Mouse (Mus musculus): Measurements from ENCODE around the gene Usp35.

DNA sequence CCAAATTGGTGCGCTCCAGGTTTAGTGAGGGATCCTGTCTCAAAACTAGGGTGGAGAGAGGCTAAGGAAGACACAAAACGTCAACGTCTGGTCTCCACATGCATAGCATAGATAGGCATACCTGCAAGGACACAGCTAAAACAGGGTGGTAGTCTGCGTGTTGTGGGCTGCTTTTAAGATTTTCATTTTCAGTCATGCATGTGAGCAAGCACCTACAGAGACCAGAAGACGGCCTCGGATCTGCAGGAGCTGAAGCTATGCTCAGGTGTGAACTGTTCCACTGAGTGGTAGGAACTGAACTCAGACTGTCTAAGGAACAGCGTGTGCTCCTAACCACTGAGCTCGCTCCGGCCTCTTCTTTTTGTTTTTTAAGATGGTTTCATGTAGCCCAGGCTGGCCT is 43.3 kb upstream of the Usp35 start:
- TF ChIP-seq CTCF (IDR thresholded peaks at IDR 0.05; ENCODE audit: control insufficient read depth, insufficient read depth, insufficient replicate concordance, low read depth, low read length), result no peak
- no peak for TF ChIP-seq POLR2A (IDR thresholded peaks at IDR 0.05; ENCODE audit: control insufficient read depth, low read depth, low read length)

Measured in testis, adult 2 months (tissue).